Mouse (Mus musculus) testis, adult 2 months (tissue): ENCODE results near the gene Acyp1.

ENCODE experiments used
- CTCF ChIP-seq: fragments of 200-500 bp; IDR thresholded peaks from 2 replicates; pipeline ENCODE4 v1.5.1; 2012; ENCODE audit warnings: low read depth, mild to moderate bottlenecking, inconsistent platforms, low read length, moderate library complexity; ENCODE audit not compliant: control insufficient read depth, insufficient read depth, insufficient replicate concordance
- POLR2A ChIP-seq: fragments of 200-500 bp; IDR thresholded peaks from 2 replicates; pipeline ENCODE4 v1.6.1; 2012; ENCODE audit warnings: low read depth, mild to moderate bottlenecking, inconsistent platforms, low read length, moderate library complexity; ENCODE audit not compliant: control insufficient read depth

- TF ChIP-seq CTCF (no peak), POLR2A (no peak)
Measured at GRCm38 (mm10) chr12:85256074-85256751, 32.0 kb downstream of the Acyp1 start.
